ENCODE assay signal across 8 mouse cellular contexts in genomic region chr7:89632342-89633251, GRCm38 (mm10). TPM values are rescaled to one million over a fixed set of nuclear protein-coding genes. Genes with fewer than 3 reads are reported as not detected.
A peak's percentile ranks its signal among the peaks of the same experiment; 100 is the strongest.
DNase-seq lines count a peak whose midpoint lies in the region; ATAC-seq and TF ChIP-seq lines count a peak whose summit lies in the region.

TSS of gene Me3 (plus strand) at chr7:89632392.

- peaks cover 15% of the 10 kb centered on the region; the same call in 1 of the 2 replicates for H3K4me1 ChIP-seq in embryonic facial prominence, embryonic 15.5 days
- peaks cover 5% of the 10 kb centered on the region for H3K4me1 ChIP-seq in limb, embryonic 12.5 days (replicated peaks)
- H3K4me1 ChIP-seq in midbrain, embryonic 14.5 days (ENCODE audit: control insufficient read depth, insufficient read depth, low read length) = no peaks in the 10 kb centered on the region
- no peaks in the 10 kb centered on the region; the same call in 1 of the 2 replicates for H3K4me1 ChIP-seq in stomach, postnatal 0 days (replicated peaks; ENCODE audit: control insufficient read depth, insufficient read depth)

- DNase-seq in urinary bladder, adult 18-20 months (ENCODE audit: low spot score in 2 of 2) = peak; percentile 27 to 44
- no peak for DNase-seq in urinary bladder, postnatal 10 days (ENCODE audit: low spot score)
- DNase-seq in heart, adult 9 months (ENCODE audit: low spot score in 2 of 2) = peak; percentile 73 to 84
- peak; percentile 82 for DNase-seq in kidney, adult 9 months
- peak; percentile 71 for DNase-seq in midbrain, embryonic 14.5 days
- DNase-seq in stomach, postnatal 0 days (ENCODE audit: low spot score) = peak; percentile 73

- H3K27me3 ChIP-seq in embryonic facial prominence, embryonic 15.5 days = no peaks in the 10 kb centered on the region
- peaks cover 23% of the 10 kb centered on the region for H3K27me3 ChIP-seq in limb, embryonic 12.5 days
- H3K27me3 ChIP-seq in midbrain, embryonic 14.5 days (ENCODE audit: control insufficient read depth, insufficient read depth, low read length) = no peaks in the 10 kb centered on the region
- H3K27me3 ChIP-seq in stomach, postnatal 0 days (ENCODE audit: control insufficient read depth, insufficient read depth, low read length) = no peaks in the 10 kb centered on the region

- H3K9ac ChIP-seq in embryonic facial prominence, embryonic 15.5 days = peak within 1 kb of the TSS; percentile 53
- peak within 1 kb of the TSS; percentile 59 for H3K9ac ChIP-seq in limb, embryonic 12.5 days (replicated peaks)
- H3K9ac ChIP-seq in midbrain, embryonic 14.5 days (replicated peaks; ENCODE audit: low read length) = peak within 1 kb of the TSS; percentile 84
- peak within 1 kb of the TSS; percentile 77 for H3K9ac ChIP-seq in stomach, postnatal 0 days (ENCODE audit: low read length)

- H3K4me2 ChIP-seq in embryonic facial prominence, embryonic 15.5 days (replicated peaks) = peak within 1 kb of the TSS; percentile 99
- H3K4me2 ChIP-seq in limb, embryonic 12.5 days = peak within 1 kb of the TSS; percentile 100
- H3K4me2 ChIP-seq in midbrain, embryonic 14.5 days (ENCODE audit: low read length) = peak within 1 kb of the TSS; percentile 97
- H3K4me2 ChIP-seq in stomach, postnatal 0 days (replicated peaks; ENCODE audit: low read depth) = peak within 1 kb of the TSS; percentile 100

- H3K4me3 ChIP-seq in embryonic facial prominence, embryonic 15.5 days (replicated peaks) = peak within 1 kb of the TSS; percentile 63
- peak within 1 kb of the TSS; percentile 67 for H3K4me3 ChIP-seq in limb, embryonic 12.5 days (replicated peaks)
- peak within 1 kb of the TSS; percentile 65 for H3K4me3 ChIP-seq in midbrain, embryonic 14.5 days (replicated peaks; ENCODE audit: low read depth, low read length)
- H3K4me3 ChIP-seq in stomach, postnatal 0 days (ENCODE audit: low read depth, low read length) = peak within 1 kb of the TSS; percentile 66

- no peak for TF ChIP-seq EP300 in stomach, postnatal 0 days (optimal IDR thresholded peaks at IDR 0.05)

- H3K27ac ChIP-seq in embryonic facial prominence, embryonic 15.5 days (replicated peaks) = no peak within 1 kb of the TSS
- no peak within 1 kb of the TSS for H3K27ac ChIP-seq in limb, embryonic 12.5 days
- H3K27ac ChIP-seq in midbrain, embryonic 14.5 days (replicated peaks; ENCODE audit: low read depth, low read length) = no peak within 1 kb of the TSS
- peak within 1 kb of the TSS; percentile 53; the same call in 1 of the 2 replicates for H3K27ac ChIP-seq in stomach, postnatal 0 days (replicated peaks)

- no peak for TF ChIP-seq CTCF in stomach, postnatal 0 days (IDR thresholded peaks at IDR 0.05; ENCODE audit: low read depth)

- ATAC-seq in embryonic facial prominence, embryonic 15.5 days (ENCODE audit: insufficient number of reproducible peaks, low FRiP score, low TSS enrichment, low read depth) = peak; percentile 69; the same call in 1 of the 2 replicates
- ATAC-seq in limb, embryonic 12.5 days (ENCODE audit: insufficient number of reproducible peaks, insufficient read depth, low FRiP score, low TSS enrichment, low read depth) = peak; percentile 58; the same call in 1 of the 2 replicates
- peak; percentile 70 for ATAC-seq in midbrain, embryonic 14.5 days (ENCODE audit: low FRiP score, low TSS enrichment)
- ATAC-seq in stomach, postnatal 0 days (ENCODE audit: low FRiP score, low TSS enrichment) = peak; percentile 81

- H3K9me3 ChIP-seq in embryonic facial prominence, embryonic 15.5 days (replicated peaks) = no peaks in the 10 kb centered on the region
- H3K9me3 ChIP-seq in limb, embryonic 12.5 days = no peaks in the 10 kb centered on the region
- no peaks in the 10 kb centered on the region for H3K9me3 ChIP-seq in midbrain, embryonic 14.5 days (ENCODE audit: control insufficient read depth, low read length)
- no peaks in the 10 kb centered on the region for H3K9me3 ChIP-seq in stomach, postnatal 0 days (ENCODE audit: control insufficient read depth, low read length)

- no peaks in the 10 kb centered on the region for H3K36me3 ChIP-seq in embryonic facial prominence, embryonic 15.5 days
- no peaks in the 10 kb centered on the region for H3K36me3 ChIP-seq in limb, embryonic 12.5 days
- no peaks in the 10 kb centered on the region for H3K36me3 ChIP-seq in midbrain, embryonic 14.5 days (ENCODE audit: control insufficient read depth, insufficient read depth, low read length)
- no peaks in the 10 kb centered on the region for H3K36me3 ChIP-seq in stomach, postnatal 0 days (ENCODE audit: control insufficient read depth, insufficient read depth, low read length)

- WGBS in embryonic facial prominence, embryonic 15.5 days = 5% methylated on average over 49 of the region's 49 CpGs
- WGBS in limb, embryonic 12.5 days = 4% methylated on average over 49 of the region's 49 CpGs
- WGBS in midbrain, embryonic 14.5 days = 6% methylated on average over 49 of the region's 49 CpGs
- WGBS in stomach, postnatal 0 days = 6% methylated on average over 49 of the region's 49 CpGs

RNA-seq across cellular contexts. Expression of gene Me3, which starts in this region (rescaled TPM):
- 2.8 and 3.6 TPM in 2 replicates for polyA plus RNA-seq in embryonic facial prominence, embryonic 15.5 days (2015; fragmentation: Nextera tagmentation; extraction: Ambion mirVana)
- polyA plus RNA-seq in limb, embryonic 12.5 days (2016; fragmentation: Nextera tagmentation; extraction: Ambion mirVana) = 0.32 and 0.64 TPM in 2 replicates
- 5.9 and 6.9 TPM in 2 replicates for polyA plus RNA-seq in midbrain, embryonic 14.5 days (2014; fragmentation: Nextera tagmentation; extraction: Ambion mirVana)
- polyA plus RNA-seq in stomach, postnatal 0 days (2015; fragmentation: Nextera tagmentation; extraction: Ambion mirVana) = 4.8 and 5.9 TPM in 2 replicates

Comparison
In these comparisons a context has a peak if more than half of its experiments do, and no peak if none do; other contexts are left out.
1. Peak in ATAC-seq, H3K4me3 ChIP-seq, H3K9ac ChIP-seq and H3K4me2 ChIP-seq in limb, embryonic 12.5 days; RNA of the gene not detected or under 1 TPM.